Mouse (Mus musculus) layer of hippocampus, postnatal 14 days (tissue): ENCODE measurements around the gene Ces3b. TPM values are rescaled to one million over a fixed set of nuclear protein-coding genes. Genes with fewer than 3 reads are reported as not detected.
"Not testable (repeated sequence)": the region's sequence is repeated elsewhere in the genome, so short reads cannot be mapped to it uniquely, and the experiment has no call there.

Experiments used
- DNase-seq, 2 experiments: peaks; one replicate each; pipeline ENCODE4 v3.0.0; 2021 to 2022; ENCODE audit warnings: low spot score in 2 of 2, mixed read lengths in 1 of 2
- long read RNA-seq, 2 experiments: library from polyadenylated mRNA; stranded (forward); transcript quantifications; one replicate each; pipeline ENCODE4 v2.0.0; 2021
- total RNA-seq, 2 experiments: library from RNA; stranded (reverse); gene quantifications; 2 replicates each; pipeline ENCODE4 v1.2.3; 2021

The Ces3b gene
- total RNA-seq, result not detected
- long read RNA-seq, experiment 1, result 0 reads
- long read RNA-seq, experiment 2, result 0 reads

GRCm38 (mm10) chr8:105083449-105084050 is at the start of gene Ces3b:
Ces3b (plus strand) TSS chr8:105083753.
- DNase-seq, result no peak

DNA sequence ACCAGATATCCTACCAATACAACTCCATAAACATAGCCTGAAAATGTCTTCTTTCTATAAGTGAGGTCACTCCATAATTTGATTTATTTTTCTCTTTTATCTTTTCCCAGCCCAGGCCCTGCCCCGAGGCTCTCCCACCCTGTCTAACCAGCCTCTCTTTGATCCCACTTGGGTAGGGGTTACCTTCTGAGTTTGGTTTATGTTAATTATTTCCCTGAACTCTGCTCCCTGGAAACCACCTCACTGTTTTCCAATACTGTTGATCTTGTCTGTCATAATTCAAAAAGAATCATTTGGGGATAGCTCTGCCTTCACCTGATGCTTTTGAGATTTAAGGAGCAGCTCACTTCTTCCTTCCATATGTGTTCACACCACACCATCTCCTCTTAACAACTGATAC is 40.0 kb upstream of the Ces3b start:
- DNase-seq, result no peak

DNA sequence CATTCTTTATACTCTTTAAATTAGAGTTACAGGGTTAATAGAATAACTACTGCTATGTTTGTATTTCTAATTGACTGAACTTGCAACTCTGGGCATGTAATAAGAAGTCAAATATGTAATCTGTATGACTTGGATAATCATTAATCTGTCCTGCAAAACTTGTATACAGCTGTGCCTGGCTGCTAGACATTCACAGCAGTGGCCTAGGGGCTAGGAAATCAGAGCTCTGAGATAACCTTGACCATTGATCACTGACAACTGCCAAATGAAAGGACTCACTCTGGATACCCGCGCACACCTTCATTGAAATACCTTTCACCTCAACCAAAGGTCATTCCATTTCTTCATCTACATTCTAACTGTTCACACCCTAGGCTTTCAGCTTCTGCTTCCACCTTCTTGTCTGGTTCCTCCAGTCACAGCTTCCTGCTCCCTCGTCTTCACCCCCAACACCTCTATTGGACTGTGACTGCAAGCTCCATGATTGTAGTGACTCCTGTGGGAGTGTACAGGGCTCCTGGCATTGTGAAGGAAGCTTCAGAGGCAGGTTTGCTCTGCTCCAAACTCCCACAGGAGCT is 37.6 kb upstream of the Ces3b start:
- DNase-seq, result no peak

DNA sequence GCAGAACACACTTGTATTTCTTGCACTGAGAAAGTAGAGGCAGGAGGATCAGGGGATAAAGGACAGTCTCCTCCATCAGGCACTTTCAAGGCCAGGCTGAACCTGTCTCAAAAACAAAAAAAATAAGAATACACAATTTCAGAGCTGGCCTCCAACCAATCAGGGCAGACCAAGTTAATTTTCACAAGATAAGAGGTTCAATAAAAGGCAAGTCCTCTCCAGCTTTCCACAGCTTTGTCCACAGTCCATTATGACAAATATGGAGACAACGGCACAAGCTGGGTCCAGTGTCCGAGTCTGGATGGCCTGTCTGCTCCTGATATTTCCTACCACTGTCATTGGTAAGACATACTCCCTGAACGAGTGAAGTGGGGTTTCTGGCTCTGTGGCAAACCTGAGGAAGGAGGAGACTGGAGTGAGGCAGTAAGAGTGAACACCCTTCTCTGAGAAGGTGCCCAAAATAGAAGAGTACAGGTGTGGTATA is 35.1 kb upstream of the Ces3b start, which contains the start of gene Ces3a:
TSS of gene Ces3a (plus strand) at position 231 of the 484 bp plus-strand sequence.
- no peak for DNase-seq

GRCm38 (mm10) chr8:105056211-105056610 is 27.3 kb upstream of the Ces3b start:
- DNase-seq, result no peak

- no peak for DNase-seq
Measured at GRCm38 (mm10) chr8:105060056-105060455, 23.5 kb upstream of the Ces3b start.

DNA sequence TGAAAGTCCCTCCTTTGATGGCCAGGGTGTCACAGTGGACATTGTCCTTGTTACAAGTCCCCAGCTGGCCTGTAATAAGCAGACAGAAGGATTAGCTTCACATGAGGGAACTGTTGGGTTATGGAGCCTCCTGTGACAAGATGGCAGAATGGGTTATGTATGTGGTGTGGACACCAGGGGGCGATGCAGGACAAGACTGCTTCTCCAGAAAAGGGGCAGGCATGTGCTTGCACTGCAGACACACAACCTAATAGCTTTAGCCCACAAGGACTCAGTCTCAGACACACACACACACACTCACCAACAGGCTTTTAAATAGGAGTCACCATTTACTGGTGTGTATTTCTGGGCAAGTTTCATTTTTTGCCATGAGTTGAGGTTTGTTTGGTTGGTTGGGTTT is 16.8 kb upstream of the Ces3b start:
- DNase-seq, result peak; percentile 11 to 12

GRCm38 (mm10) chr8:105067905-105068304 is 15.6 kb upstream of the Ces3b start:
- DNase-seq, result not testable (repeated sequence)

- no peak for DNase-seq
Measured at GRCm38 (mm10) chr8:105068971-105069370, 14.6 kb upstream of the Ces3b start.

DNA sequence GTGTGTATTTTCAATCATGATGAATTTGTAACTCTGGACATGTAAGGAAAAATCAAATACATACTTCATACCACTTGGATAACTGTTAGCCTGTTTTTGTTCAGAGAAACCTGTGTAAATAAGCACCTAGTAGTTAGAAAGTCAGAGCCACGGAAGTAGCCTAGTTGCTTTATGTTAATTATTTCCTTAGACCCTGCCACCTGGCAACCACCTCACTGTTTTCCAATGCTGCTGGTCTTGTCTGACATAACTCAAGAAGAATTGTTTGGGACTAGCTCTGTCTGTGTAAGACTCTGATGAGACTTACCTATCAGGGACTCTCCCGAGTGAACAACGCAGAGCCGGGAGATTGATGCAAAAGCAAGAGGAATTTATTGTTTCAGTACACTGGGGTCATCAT is 7.0 kb upstream of the Ces3b start:
- DNase-seq, result no peak

- no peak for DNase-seq
Measured at GRCm38 (mm10) chr8:105077071-105077470, 6.5 kb upstream of the Ces3b start.

DNA sequence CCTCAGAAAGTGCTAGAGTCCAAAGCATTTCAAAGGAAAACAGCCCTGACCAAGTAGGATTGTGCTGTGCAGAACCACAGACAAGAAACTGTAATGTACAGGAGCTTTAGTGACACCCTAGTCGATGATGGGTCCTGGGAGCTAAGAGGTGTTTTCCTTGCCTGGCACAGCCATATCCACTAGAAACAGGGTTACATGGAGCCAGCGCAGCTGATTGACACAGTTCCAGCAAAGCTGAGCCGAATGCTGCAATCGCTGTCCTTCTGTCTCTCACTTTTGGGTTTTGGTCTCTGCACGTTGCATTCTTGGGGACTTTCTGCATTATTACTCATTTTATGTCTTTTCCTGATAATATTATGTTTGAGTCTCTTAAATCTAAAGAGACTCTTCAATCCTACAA is 5.0 kb upstream of the Ces3b start:
- DNase-seq, result no peak

DNA sequence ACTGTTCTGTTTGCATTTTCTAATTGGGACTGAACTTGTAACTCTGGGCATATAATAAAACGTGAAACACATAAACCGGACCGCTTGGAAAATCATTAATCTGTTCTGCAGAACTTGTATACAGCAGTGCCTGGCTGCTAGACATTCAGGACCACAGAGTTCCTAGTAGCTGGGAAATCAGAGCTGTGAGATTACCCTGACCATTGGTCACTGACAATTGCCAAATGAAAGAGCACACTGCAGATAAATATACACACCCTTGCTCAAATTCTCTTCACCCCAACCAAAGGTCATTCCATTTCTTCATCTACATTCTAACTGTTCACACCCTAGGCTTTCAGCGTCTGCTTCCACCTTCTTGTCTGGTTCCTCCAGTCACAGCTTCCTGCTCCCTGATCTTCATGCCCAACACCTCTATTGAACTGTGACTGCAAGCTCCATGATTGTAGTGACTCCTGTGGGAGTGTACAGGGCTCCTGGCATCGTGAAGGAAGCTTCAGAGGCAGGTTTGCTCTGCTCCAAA is 2.7 kb upstream of the Ces3b start:
- DNase-seq, result no peak

DNA sequence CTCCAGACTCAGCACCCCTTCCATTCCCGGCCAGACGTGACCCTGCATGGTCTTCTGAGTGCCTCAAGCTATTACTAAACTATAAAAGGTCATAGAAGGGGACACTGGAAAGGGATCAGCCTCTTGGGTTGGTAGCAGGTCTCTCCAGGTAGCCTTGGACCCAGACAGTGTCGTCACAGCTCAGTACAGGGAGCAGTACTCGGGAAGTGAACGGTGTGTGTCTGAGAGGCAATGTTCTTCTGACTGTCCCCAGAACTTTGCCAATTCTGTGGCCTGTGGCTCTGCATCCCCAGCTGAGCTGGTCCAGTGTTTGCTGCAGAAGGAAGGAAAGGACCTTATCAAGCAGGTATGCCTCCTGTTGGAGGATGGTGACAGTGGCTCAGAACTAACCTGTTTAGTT is 4.6 kb downstream of the Ces3b start:
- DNase-seq, result not testable (repeated sequence)

DNA sequence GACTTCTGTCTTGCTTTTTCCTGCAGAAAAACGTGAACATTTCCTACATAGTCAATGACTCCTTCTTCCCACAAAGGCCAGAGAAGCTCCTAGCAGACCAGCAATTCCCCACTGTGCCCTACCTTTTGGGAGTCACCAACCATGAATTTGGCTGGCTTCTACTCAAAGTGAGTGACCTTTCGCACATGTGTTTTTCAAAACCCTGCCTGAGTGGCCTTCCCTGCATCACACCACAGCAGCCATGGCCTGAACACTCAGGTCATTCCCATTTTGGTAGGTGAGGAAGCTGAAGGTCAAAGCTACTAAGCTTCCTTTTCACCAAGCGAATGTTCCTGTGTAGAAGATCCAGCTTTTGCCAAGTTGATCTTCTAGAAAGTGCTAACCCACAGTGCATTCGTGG is 5.0 kb downstream of the Ces3b start:
- no peak for DNase-seq

GRCm38 (mm10) chr8:105093992-105094391 is 10.4 kb downstream of the Ces3b start:
- DNase-seq, result no peak

- not testable (repeated sequence) for DNase-seq
Measured at GRCm38 (mm10) chr8:105102101-105102785, 18.7 kb downstream of the Ces3b start.

GRCm38 (mm10) chr8:105103701-105104100 is 20.1 kb downstream of the Ces3b start:
- DNase-seq, result not testable (repeated sequence)

GRCm38 (mm10) chr8:105104220-105104619 is 20.7 kb downstream of the Ces3b start:
- DNase-seq, result no peak

GRCm38 (mm10) chr8:105129864-105130263 is 46.3 kb downstream of the Ces3b start:
- DNase-seq, result no peak

GRCm38 (mm10) chr8:105131509-105131908 is 48.0 kb downstream of the Ces3b start, which contains the start of gene Ces4a:
Ces4a (plus strand) TSS chr8:105131800.
- DNase-seq, result no peak

- DNase-seq, result peak; percentile 38 to 45
Measured at GRCm38 (mm10) chr8:105138423-105138822, 54.9 kb downstream of the Ces3b start.
